Comparison of ENCODE assay signal across 8 mouse cellular contexts in the genomic region with DNA sequence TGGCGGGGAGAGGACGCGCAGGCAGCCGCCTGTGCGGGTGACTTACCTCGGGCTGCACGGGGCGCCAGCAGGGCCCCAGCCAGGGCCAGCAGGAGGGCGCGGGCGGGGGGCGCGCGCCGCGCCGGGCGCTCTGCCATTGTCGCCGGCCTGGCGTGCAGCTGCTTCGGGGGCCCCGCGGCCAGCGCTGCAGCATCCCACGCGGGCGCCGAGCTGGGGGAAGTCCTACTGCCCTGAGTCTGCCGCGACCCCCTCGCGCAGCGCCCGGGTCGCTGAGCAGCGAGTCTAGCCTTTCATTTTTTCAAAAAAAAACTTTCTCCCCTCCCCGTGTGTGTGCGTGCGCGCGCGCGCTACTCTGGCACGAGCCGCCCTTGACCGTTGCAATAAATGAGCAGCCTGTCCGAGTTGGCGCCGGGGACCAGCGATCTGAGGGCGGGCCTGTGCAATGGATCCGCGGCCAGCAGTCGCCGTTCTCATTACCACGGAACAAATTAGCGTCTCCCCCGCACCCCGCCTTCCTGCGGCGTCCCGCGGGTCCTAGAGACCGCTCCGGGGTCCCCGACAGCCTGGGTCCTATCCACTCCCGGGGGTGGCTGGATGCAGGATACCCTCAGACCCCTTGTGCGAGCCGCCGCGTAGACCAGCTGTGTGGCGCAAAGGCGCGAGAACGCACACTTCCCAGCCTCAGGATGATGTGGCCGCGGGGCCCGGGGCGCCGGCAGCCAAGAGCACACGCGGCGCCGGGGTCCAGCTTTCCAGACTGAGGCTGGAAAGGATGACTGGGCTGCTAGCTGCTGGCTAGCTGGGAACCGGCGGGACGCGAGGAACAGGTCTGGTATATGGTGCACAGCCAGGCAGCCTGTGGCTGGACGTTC. TPM values are rescaled to one million over a fixed set of nuclear protein-coding genes. Genes with fewer than 3 reads are reported as not detected.
DNase-seq lines count a peak whose midpoint lies in the region; ATAC-seq lines count a peak whose summit lies in the region.

No protein-coding gene starts in this region.

- peak overlapping the region; percentile 73 for H3K9ac ChIP-seq in forebrain, embryonic 13.5 days
- peak overlapping the region; percentile 75 for H3K9ac ChIP-seq in heart, embryonic 16.5 days (ENCODE audit: low read length)
- no peak overlapping the region for H3K9ac ChIP-seq in liver, embryonic 15.5 days

- ATAC-seq in forebrain, embryonic 13.5 days: peak; percentile 72
- ATAC-seq in heart, embryonic 16.5 days (replicated peaks; ENCODE audit: extremely low read depth, insufficient read depth, low FRiP score): peak; percentile 64
- ATAC-seq in liver, embryonic 15.5 days (ENCODE audit: insufficient read depth): no peak

- no peaks in the 10 kb centered on the region for H3K9me3 ChIP-seq in forebrain, embryonic 13.5 days (replicated peaks)
- H3K9me3 ChIP-seq in heart, embryonic 16.5 days (replicated peaks; ENCODE audit: control insufficient read depth, low read length): no peaks in the 10 kb centered on the region
- H3K9me3 ChIP-seq in liver, embryonic 15.5 days (replicated peaks): no peaks in the 10 kb centered on the region

- H3K4me3 ChIP-seq in forebrain, embryonic 13.5 days: peak overlapping the region; percentile 67
- peak overlapping the region; percentile 75 for H3K4me3 ChIP-seq in heart, embryonic 16.5 days (ENCODE audit: low read length)
- H3K4me3 ChIP-seq in liver, embryonic 15.5 days (replicated peaks): peak overlapping the region; percentile 43

- H3K4me2 ChIP-seq in forebrain, embryonic 13.5 days: peak overlapping the region; percentile 94
- peak overlapping the region; percentile 99 for H3K4me2 ChIP-seq in heart, embryonic 16.5 days (ENCODE audit: low read depth, low read length)
- peak overlapping the region; percentile 51 for H3K4me2 ChIP-seq in liver, embryonic 15.5 days

- peaks cover 19% of the 10 kb centered on the region for H3K27me3 ChIP-seq in forebrain, embryonic 13.5 days
- H3K27me3 ChIP-seq in heart, embryonic 16.5 days (ENCODE audit: control insufficient read depth, insufficient read depth, low read length): peaks cover 20% of the 10 kb centered on the region
- peaks cover 29% of the 10 kb centered on the region for H3K27me3 ChIP-seq in liver, embryonic 15.5 days

- under 1% methylated on average over 86 of the region's 90 CpGs for WGBS in forebrain, embryonic 13.5 days
- WGBS in heart, embryonic 16.5 days: 1% methylated on average over 81 of the region's 90 CpGs
- WGBS in liver, embryonic 15.5 days (ENCODE audit: insufficient replicate concordance): under 1% methylated on average over 82 of the region's 90 CpGs

- H3K36me3 ChIP-seq in forebrain, embryonic 13.5 days (ENCODE audit: poor library complexity, severe bottlenecking): no peaks in the 10 kb centered on the region
- H3K36me3 ChIP-seq in heart, embryonic 16.5 days (ENCODE audit: control insufficient read depth, insufficient read depth): no peaks in the 10 kb centered on the region
- no peaks in the 10 kb centered on the region for H3K36me3 ChIP-seq in liver, embryonic 15.5 days (replicated peaks)

- DNase-seq in 3134 (ENCODE audit: extremely low read depth, insufficient read length, low spot score): peak; percentile 4
- peak; percentile 77 for DNase-seq in adrenal gland, postnatal 25 days
- peak; percentile 65 to 77 for DNase-seq in kidney, postnatal 25 days
- peak; percentile 74 for DNase-seq in ovary, postnatal 10 days (ENCODE audit: low spot score)
- DNase-seq in yolk sac, embryonic 10.5 days (ENCODE audit: low spot score): peak; percentile 44

- peaks cover 20% of the 10 kb centered on the region for H3K4me1 ChIP-seq in forebrain, embryonic 13.5 days
- H3K4me1 ChIP-seq in heart, embryonic 16.5 days (ENCODE audit: control insufficient read depth, insufficient read depth, low read length): peaks cover 9% of the 10 kb centered on the region
- H3K4me1 ChIP-seq in liver, embryonic 15.5 days (replicated peaks): no peaks in the 10 kb centered on the region

- H3K27ac ChIP-seq in forebrain, embryonic 13.5 days: no peak overlapping the region
- peak overlapping the region; percentile 61 for H3K27ac ChIP-seq in heart, embryonic 16.5 days (ENCODE audit: low read length)
- H3K27ac ChIP-seq in liver, embryonic 15.5 days (replicated peaks): 0 out of 2 replicates have a peak overlapping the region, but pooled peaks have one; percentile 14

RNA-seq across cellular contexts. Expression of a gene that starts 7.0 kb away (rescaled TPM):
- 10.2 and 10.5 TPM in 2 replicates for total RNA-seq in adrenal gland, postnatal 25 days (2021)
- 1.3 and 1.4 TPM in 2 replicates for polyA plus RNA-seq in forebrain, embryonic 13.5 days (2015; fragmentation: Nextera tagmentation; extraction: Ambion mirVana)
- 3.1 and 3.8 TPM in 2 replicates for polyA plus RNA-seq in heart, embryonic 16.5 days (2015; fragmentation: Nextera tagmentation; extraction: Ambion mirVana)
- 1.2 and 2.1 TPM in 2 replicates for polyA plus RNA-seq in liver, embryonic 15.5 days (2015; fragmentation: Nextera tagmentation; extraction: Ambion mirVana)

Comparison
In these comparisons a context has a peak if more than half of its experiments do, and no peak if none do; other contexts are left out.
1. DNase-seq: peak in every context shown above with its lines; median percentile 77 in adrenal gland, postnatal 25 days; 74 in ovary, postnatal 10 days; 71 in kidney, postnatal 25 days; 44 in yolk sac, embryonic 10.5 days; 4 in 3134.